ENCODE assay signal across 18 mouse cellular contexts in the genomic region with DNA sequence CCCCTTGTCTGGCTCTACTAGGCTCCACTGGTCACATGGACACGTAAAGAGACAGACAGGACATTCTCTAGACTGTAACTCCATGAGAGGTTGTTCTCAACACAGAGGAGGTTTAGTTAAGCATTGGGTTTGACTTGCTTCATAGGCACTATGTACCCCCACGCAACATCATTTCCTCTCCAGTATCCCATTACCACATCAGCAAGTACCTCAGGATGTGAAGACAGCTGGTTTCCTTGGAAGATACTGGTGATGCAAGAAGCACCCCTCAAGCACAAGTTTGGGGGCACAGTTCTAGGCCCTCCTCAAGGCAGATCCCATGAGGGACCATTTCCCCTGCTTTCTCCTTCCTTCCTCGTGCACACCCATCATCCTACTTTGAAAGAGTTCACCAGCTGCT.
A peak's percentile ranks its signal among the peaks of the same experiment; 100 is the strongest.
DNase-seq lines count a peak whose midpoint lies in the region; ATAC-seq lines count a peak whose summit lies in the region.
"Had no signal": no experiment of that assay in that cellular context is flagged by ENCODE, and none has a peak within 500 bp of the region (broad histone marks: within the 10 kb centered on the region; RNA-seq: fewer than 3 reads in every experiment).

No protein-coding gene starts in this region.

- no peak for DNase-seq in kidney, postnatal 25 days
- no peak for DNase-seq in adrenal gland, postnatal 14 days
- DNase-seq in ovary, postnatal 10 days (ENCODE audit: low spot score), result no peak
- DNase-seq: adrenal gland, adult 8-10 months; adrenal gland, postnatal 25 days; cerebellum, adult 11 months; cerebellum, adult 18-20 months; cerebellum, adult 8-10 months; cerebellum, adult 9-11 months; cerebellum, postnatal 14 days; cerebellum, postnatal 36 days; forebrain, postnatal 0 days had no signal

- ATAC-seq in common myeloid progenitor, adult 5-6 weeks (replicated peaks; ENCODE audit: low read depth, poor library complexity, severe bottlenecking), result 0 out of 2 replicates have a peak, but pooled peaks have one; percentile 19
- ATAC-seq in megakaryocyte, adult 5-6 weeks (ENCODE audit: poor library complexity, severe bottlenecking), result 0 out of 2 replicates have a peak, but pooled peaks have one; percentile 23
- ATAC-seq: activated CD4-positive, CD25-positive, alpha-beta regulatory T cell, adult 4 months; forebrain, embryonic 13.5 days; forebrain, embryonic 15.5 days; forebrain, postnatal 0 days; Patski had no signal
